Mouse (Mus musculus) brain, embryonic 14.5 days (tissue): ENCODE measurements at regions not wholly inside any gene's neighbourhood (a gene's known extent, or its start where the extent isn't known, plus 50 kb on each side); places are given as distances from the start of the nearest gene placed in this dataset.

ENCODE experiments used
- CTCF ChIP-seq: fragments of 200-500 bp; IDR thresholded peaks from 2 replicates; pipeline ENCODE4 v1.5.1; 2012; ENCODE audit warnings: inconsistent platforms, mild to moderate bottlenecking, moderate library complexity, borderline replicate concordance; ENCODE audit not compliant: insufficient read depth, insufficient read length; ENCODE audit errors: extremely low read depth
- POLR2A ChIP-seq: fragments of 200-500 bp; IDR thresholded peaks from 2 replicates; pipeline ENCODE4 v1.6.1; 2012; ENCODE audit warnings: mild to moderate bottlenecking, inconsistent platforms, borderline replicate concordance; ENCODE audit not compliant: poor library complexity, insufficient read depth, insufficient read length, severe bottlenecking; ENCODE audit errors: extremely low read depth

DNA sequence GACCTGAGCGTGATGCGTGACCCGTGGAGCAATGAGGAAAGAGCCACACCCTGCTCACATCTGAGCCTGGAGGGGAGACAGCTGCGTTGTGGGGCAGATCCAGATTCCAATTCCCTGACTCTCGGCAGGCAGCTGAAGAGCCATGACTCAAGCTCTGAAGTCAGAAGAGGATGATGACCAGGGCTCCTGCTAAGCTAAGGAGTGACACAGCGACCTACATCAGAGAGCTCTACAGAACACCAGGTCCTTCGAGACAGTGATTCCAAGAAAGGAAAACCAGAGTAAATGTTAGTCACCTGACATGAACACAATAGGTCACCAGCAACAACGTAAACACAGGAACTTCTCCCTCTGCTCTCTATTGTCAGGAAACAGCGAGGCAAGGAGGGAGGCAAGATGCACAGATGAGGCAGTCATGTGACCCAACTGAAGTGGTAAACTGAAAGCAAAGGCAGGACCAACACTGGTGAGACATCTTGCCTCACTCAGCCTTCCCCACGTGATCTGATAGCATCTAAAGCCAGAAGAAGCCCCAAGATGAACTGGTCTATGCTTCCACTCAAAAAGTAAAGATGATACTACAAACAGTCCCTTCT is 444.2 kb upstream of the Gm19410 start:
- TF ChIP-seq CTCF (no peak), POLR2A (no peak)
